Mouse (Mus musculus) liver, postnatal 0 days (tissue): ENCODE results near the gene Carmil2.

Experiments used
- CTCF ChIP-seq: sonication (generic); IDR thresholded peaks from 2 replicates; pipeline ENCODE4 v1.5.1; 2016; ENCODE audit warnings: antibody characterized with exemption, low read depth
- EP300 ChIP-seq: IDR thresholded peaks from 2 replicates; pipeline ENCODE4 v1.6.1; 2016; ENCODE audit warnings: antibody characterized with exemption, low read depth, mild to moderate bottlenecking

DNA sequence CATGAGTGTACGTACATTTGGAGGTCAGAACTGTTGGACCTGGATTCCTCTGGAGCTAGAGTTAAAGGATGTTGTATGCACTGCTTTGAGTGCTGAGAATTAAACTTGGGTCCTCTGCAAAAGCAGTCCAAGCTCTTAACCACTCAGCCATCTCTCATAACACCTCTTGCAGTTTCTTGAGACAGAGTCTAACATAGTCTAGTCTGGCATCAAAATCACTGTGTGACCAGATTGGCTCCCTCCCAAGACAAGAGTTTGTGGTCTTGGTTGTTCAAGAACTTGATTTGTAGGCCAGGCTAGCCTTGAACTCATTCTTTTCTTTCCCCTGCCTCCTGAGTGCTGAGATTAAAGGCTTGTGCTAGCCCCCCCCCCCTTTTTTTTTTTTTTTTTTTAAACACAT lies 37.1 kb upstream of the Carmil2 start:
- TF ChIP-seq CTCF = no peak
- TF ChIP-seq EP300 = no peak
